Mouse (Mus musculus): ENCODE results near the gene Ep300. TPM values are rescaled to one million over a fixed set of nuclear protein-coding genes. Genes with fewer than 3 reads are reported as not detected.

The Ep300 gene
- total and polyA plus RNA-seq, 2 experiments from 2014 or later: 13.1 to 51.5 TPM

DNA sequence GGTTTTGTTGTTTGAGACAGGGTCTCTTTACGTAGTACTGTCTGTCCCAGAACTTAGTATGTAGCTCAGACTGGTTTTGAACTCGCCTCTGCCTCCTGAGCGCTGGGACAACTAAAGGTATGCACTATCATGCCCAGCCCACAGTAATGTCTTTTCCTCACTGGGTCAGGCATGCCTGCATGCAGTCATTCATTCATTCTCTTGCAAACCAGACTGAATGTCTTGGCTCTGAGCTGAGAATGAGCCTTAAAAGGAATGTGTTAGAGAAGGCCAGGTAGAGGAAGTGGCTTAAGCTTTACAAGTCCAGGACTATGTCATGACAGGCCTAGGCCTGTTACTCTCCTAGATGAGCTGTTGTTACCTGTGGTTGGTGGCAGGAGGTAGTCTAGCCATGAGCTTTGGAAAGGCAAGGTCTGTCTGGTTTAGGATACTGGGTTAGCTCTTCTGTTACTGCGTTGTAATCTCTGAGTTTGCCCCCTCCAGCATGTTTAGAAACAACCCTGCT is 95.2 kb downstream of the Ep300 start:
- Histone ChIP-seq H3K4me1 (ENCODE audit: insufficient read depth, low read length) (no peaks in the 10 kb centered on the region), H3K4me3 (ENCODE audit: low read length) (no peak overlapping the region), H3K27me3 (ENCODE audit: insufficient read depth, low read length) (no peaks in the 10 kb centered on the region), H3K9me3 (ENCODE audit: low read length) (no peaks in the 10 kb centered on the region), H3K9ac (replicated peaks; ENCODE audit: low read length) (no peak overlapping the region), H3K4me2 (ENCODE audit: low read depth, low read length) (no peak overlapping the region), H3K27ac (no peak overlapping the region), H3K36me3 (ENCODE audit: insufficient read depth, low read length) (peaks cover 57% of the 10 kb centered on the region)
- DNase-seq (ENCODE audit: low spot score) (no peak), ATAC-seq (no peak)
- WGBS: 96% methylated on average over 4 of the region's 4 CpGs
- TF ChIP-seq CTCF (IDR thresholded peaks at IDR 0.05; ENCODE audit: low read depth): no peak

DNA sequence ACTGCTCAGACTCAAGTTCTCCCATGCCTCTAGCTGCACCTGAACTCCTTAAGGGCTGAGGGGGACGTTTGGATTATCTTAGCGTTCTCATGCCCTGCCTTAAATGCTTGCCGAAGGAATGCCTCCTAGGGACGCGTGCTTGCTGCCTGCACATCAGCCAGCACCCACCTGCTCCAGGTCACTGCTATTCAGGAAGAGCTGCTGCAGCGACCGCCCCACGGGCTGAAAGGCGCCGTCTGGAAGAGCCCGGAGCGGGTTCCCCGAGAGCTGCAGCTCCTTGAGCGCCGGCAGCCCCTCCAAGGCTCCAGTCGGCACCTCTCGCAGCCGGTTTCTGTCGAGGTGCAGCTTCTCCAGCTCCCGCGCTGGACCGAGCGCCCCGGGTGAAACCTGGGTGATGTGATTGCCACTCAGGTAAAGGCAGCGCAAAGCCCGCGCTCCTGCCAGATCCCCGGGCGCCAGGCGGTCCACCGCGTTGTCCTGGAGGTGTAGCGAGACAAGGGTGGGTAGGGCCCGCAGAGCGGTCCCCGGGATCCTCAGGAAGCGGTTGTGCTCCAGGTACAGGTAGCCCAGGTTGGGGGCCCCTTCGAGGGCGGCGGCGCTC is 108.3 kb downstream of the Ep300 start:
- no peaks in the 10 kb centered on the region for H3K9me3 ChIP-seq (ENCODE audit: low read length)
- whole genome bisulfite sequencing: 4% methylated on average over 41 of the region's 41 CpGs
- DNase-seq (ENCODE audit: low spot score): peak; percentile 39

DNA sequence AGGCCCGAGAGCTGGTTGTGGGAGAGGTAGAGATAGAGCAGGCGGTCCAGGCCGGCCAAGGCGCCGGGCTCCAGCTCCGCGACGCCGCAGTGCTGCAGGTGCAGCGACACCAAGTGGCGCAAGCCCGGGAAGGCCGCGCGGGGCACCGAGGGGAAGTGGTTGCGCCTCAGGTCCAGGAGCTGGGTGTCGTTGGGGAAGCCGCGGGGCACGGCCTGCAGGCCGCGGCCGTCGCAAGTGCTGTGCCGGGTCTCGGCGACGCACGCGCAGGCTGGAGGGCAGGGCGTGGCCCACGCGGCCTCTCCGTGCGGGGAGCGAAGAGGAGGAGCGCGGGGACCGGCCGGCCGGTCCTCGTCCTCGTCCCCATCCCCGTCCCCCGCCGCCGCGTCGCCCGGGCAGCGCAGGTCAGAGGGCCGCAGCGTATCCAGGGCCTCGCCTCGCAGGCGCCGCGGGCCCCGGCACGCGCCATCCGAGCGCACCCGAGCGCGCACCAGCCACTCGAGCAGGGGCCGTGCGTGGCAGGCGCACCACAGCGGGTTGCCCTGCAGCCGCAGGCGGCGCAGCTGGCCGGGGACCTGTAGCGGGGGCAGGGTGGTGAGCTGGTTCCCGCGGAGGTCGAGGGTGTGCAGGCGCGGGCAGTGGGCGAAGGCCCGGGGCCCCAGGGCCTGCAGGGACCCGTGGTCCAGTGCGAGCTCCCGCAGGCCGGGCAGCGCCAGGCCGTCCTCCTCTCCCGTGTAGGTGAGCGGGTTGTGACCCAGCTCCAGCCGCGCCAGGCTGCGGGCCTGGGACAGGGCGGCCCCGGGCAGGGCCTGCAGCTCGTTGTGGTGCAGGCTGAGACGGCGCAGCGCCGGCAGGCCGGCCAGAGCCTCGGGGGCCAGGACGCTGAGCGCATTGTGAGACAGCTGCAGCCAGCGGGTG is 109.1 kb downstream of the Ep300 start:
- ATAC-seq: peak; percentile 80
- Histone ChIP-seq H3K4me1 (ENCODE audit: insufficient read depth, low read length) (peaks cover 11% of the 10 kb centered on the region), H3K36me3 (ENCODE audit: insufficient read depth, low read length) (no peaks in the 10 kb centered on the region), H3K27ac (peak overlapping the region; percentile 73), H3K4me2 (ENCODE audit: low read depth, low read length) (peak overlapping the region; percentile 85), H3K4me3 (ENCODE audit: low read length) (peak overlapping the region; percentile 54), H3K9ac (replicated peaks; ENCODE audit: low read length) (peak overlapping the region; percentile 85), H3K27me3 (ENCODE audit: insufficient read depth, low read length) (no peaks in the 10 kb centered on the region), H3K9me3 (ENCODE audit: low read length) (no peaks in the 10 kb centered on the region)
- 2% methylated on average over 94 of the region's 107 CpGs for WGBS
- TF ChIP-seq CTCF (IDR thresholded peaks at IDR 0.05; ENCODE audit: low read depth): peak; percentile 62
- DNase-seq (ENCODE audit: low spot score): peak; percentile 86

More for the DNA sequence above, 108.3 kb downstream of the Ep300 start:
- Histone ChIP-seq H3K9ac (replicated peaks; ENCODE audit: low read length) (peak overlapping the region; percentile 85), H3K36me3 (ENCODE audit: insufficient read depth, low read length) (no peaks in the 10 kb centered on the region), H3K4me1 (ENCODE audit: insufficient read depth, low read length) (peaks cover 11% of the 10 kb centered on the region), H3K27me3 (ENCODE audit: insufficient read depth, low read length) (no peaks in the 10 kb centered on the region), H3K27ac (peak overlapping the region; percentile 73), H3K4me2 (ENCODE audit: low read depth, low read length) (peak overlapping the region; percentile 85), H3K4me3 (ENCODE audit: low read length) (peak overlapping the region; percentile 54)
- TF ChIP-seq CTCF (IDR thresholded peaks at IDR 0.05; ENCODE audit: low read depth): no peak
- ATAC-seq: peak; percentile 2; the same call in 1 of the 2 replicates

DNA sequence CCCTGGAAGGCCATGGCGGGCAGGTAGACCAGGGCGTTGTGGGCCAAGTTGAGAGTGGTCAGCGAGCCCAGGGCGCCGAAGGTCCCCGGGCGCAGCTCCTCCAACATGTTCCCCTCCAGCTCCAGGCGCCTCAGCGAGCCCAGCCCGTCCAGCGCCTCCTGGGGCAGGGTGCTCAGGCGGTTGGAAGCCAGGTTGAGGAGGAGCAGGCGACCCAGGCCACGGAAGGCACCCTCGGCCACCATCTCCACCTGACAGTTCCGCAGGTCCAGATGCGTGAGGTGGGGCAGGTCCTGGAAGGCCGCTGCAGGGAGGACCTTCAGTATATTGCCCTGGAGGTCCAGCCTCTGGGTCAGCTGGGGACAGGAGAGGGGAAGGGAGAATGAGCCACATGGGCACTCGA is 109.7 kb downstream of the Ep300 start:
- peak overlapping the region; percentile 73; the same call in 1 of the 2 replicates for H3K27ac ChIP-seq
- ATAC-seq: no peak

DNA sequence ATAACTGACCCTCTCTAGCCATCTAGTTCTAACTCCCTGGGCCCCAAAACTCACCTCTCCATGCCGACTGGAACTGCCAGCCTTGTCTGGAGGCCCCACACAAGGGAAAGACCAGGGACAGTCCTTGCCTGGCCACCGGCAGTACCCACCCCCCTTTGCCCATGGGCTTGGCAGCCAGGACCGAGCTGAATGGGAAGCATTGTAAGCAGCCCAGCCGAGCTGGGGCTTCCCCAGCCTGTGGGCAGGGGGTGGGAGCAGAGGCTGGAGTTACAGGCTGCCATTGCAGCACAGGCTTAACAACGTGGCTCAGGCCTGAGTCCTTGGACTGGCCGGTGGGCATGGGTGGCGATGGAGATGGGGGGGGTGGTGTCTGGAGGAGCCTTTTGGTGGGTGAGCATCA is 112.0 kb downstream of the Ep300 start, which contains the start of gene Chadl:
TSS of gene Chadl (minus strand) at position 113 of the 400 bp plus-strand sequence.
- H3K4me2 ChIP-seq (ENCODE audit: low read depth, low read length): 0 out of 2 replicates have a peak within 1 kb of the TSS, but pooled peaks have one; percentile 8
- ATAC-seq (peak; percentile 82), DNase-seq (ENCODE audit: low spot score) (peak; percentile 78)
- no peaks in the 10 kb centered on the region for H3K27me3 ChIP-seq (ENCODE audit: insufficient read depth, low read length)
- no peaks in the 10 kb centered on the region for H3K9me3 ChIP-seq (ENCODE audit: low read length)
- H3K36me3 ChIP-seq (ENCODE audit: insufficient read depth, low read length): no peaks in the 10 kb centered on the region
- WGBS: 41% methylated on average over 7 of the region's 7 CpGs
- no peak for TF ChIP-seq CTCF (IDR thresholded peaks at IDR 0.05; ENCODE audit: low read depth)
- peaks cover 9% of the 10 kb centered on the region for H3K4me1 ChIP-seq (ENCODE audit: insufficient read depth, low read length)
- peak within 1 kb of the TSS; percentile 52; the same call in 1 of the 2 replicates for H3K27ac ChIP-seq
- H3K4me3 ChIP-seq (ENCODE audit: low read length): no peak within 1 kb of the TSS
- 0 out of 2 replicates have a peak within 1 kb of the TSS, but pooled peaks have one; percentile 18 for H3K9ac ChIP-seq (replicated peaks; ENCODE audit: low read length)

More for the DNA sequence above, 109.7 kb downstream of the Ep300 start:
- Histone ChIP-seq H3K9me3 (ENCODE audit: low read length) (no peaks in the 10 kb centered on the region), H3K4me3 (ENCODE audit: low read length) (peak overlapping the region; percentile 54), H3K4me1 (ENCODE audit: insufficient read depth, low read length) (peaks cover 11% of the 10 kb centered on the region), H3K27me3 (ENCODE audit: insufficient read depth, low read length) (no peaks in the 10 kb centered on the region), H3K4me2 (ENCODE audit: low read depth, low read length) (peak overlapping the region; percentile 85), H3K9ac (replicated peaks; ENCODE audit: low read length) (peak overlapping the region; percentile 85), H3K36me3 (ENCODE audit: insufficient read depth, low read length) (no peaks in the 10 kb centered on the region)
- no peak for DNase-seq (ENCODE audit: low spot score)
- WGBS: 30% methylated on average over 15 of the region's 19 CpGs
- TF ChIP-seq CTCF (IDR thresholded peaks at IDR 0.05; ENCODE audit: low read depth): no peak

DNA sequence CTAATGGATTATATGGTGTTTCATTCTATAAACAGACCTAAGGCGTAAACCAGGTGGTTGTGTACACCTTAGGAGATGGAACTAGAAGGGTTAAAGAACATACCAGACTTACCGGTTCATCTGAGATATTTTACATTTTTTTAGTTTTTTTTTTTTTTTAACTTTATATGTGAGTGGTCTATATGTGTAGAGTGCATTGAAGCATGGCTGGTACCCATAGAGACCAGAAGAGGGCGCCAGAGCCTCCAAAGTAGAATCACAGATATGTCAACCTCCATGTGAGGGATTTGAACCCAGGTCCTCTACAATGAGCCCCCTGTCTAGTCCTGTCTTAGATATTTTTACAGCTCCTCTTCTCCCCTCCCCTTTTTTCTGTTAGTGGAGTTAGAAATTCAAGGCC is 112.7 kb downstream of the Ep300 start:
- Histone ChIP-seq H3K9ac (replicated peaks; ENCODE audit: low read length) (no peak overlapping the region), H3K36me3 (ENCODE audit: insufficient read depth, low read length) (no peaks in the 10 kb centered on the region), H3K4me1 (ENCODE audit: insufficient read depth, low read length) (peaks cover 2% of the 10 kb centered on the region), H3K27me3 (ENCODE audit: insufficient read depth, low read length) (no peaks in the 10 kb centered on the region), H3K27ac (no peak overlapping the region; the same call in 1 of the 2 replicates), H3K4me3 (ENCODE audit: low read length) (no peak overlapping the region), H3K4me2 (ENCODE audit: low read depth, low read length) (no peak overlapping the region), H3K9me3 (ENCODE audit: low read length) (no peaks in the 10 kb centered on the region)
- no peak for ATAC-seq
- 48% methylated on average over 3 of the region's 3 CpGs for WGBS
- TF ChIP-seq CTCF (IDR thresholded peaks at IDR 0.05; ENCODE audit: low read depth): peak; percentile 65
- DNase-seq (ENCODE audit: low spot score): peak; percentile 76

All from hindbrain, postnatal 0 days (tissue).